Mouse (Mus musculus): Measurements from ENCODE around the gene Gipc3.

The Gipc3 gene

GRCm38 (mm10) chr10:81346453-81347067, 3.5 kb upstream of the Gipc3 start:
- DNase-seq (ENCODE audit: low spot score), result peak; percentile 91

GRCm38 (mm10) chr10:81345162-81345534, 2.1 kb upstream of the Gipc3 start:
- DNase-seq (ENCODE audit: low spot score), result no peak

GRCm38 (mm10) chr10:81344421-81345161, 1.5 kb upstream of the Gipc3 start:
- peak; percentile 90 for DNase-seq (ENCODE audit: low spot score)

- peak; percentile 92 for DNase-seq (ENCODE audit: low spot score)
These were observed 1.6 kb downstream of the Gipc3 start for GRCm38 (mm10) chr10:81341333-81341949.

GRCm38 (mm10) chr10:81340551-81341332, 2.3 kb downstream of the Gipc3 start:
- DNase-seq (ENCODE audit: low spot score), result peak; percentile 60

- no peak for DNase-seq (ENCODE audit: low spot score)
These were observed 6.5 kb downstream of the Gipc3 start for GRCm38 (mm10) chr10:81336558-81336957.

- no peak for DNase-seq (ENCODE audit: low spot score)
These were observed 7.4 kb downstream of the Gipc3 start for GRCm38 (mm10) chr10:81335393-81336340.

- DNase-seq (ENCODE audit: low spot score), result no peak
These were observed 8.7 kb downstream of the Gipc3 start for GRCm38 (mm10) chr10:81334324-81334723.

GRCm38 (mm10) chr10:81332277-81332676, 10.8 kb downstream of the Gipc3 start:
- DNase-seq (ENCODE audit: low spot score), result no peak

- DNase-seq (ENCODE audit: low spot score), result peak; percentile 71
These were observed 13.1 kb downstream of the Gipc3 start for GRCm38 (mm10) chr10:81330007-81330406.

- DNase-seq (ENCODE audit: low spot score), result peak; percentile 77
These were observed 13.7 kb downstream of the Gipc3 start for GRCm38 (mm10) chr10:81329194-81329975.

- DNase-seq (ENCODE audit: low spot score), result peak; percentile 81
These were observed 14.7 kb downstream of the Gipc3 start, which contains the start of gene Tbxa2r for GRCm38 (mm10) chr10:81328386-81328785. TSS of gene Tbxa2r (plus strand) at chr10:81328731.

- no peak for DNase-seq (ENCODE audit: low spot score)
These were observed 15.1 kb downstream of the Gipc3 start for GRCm38 (mm10) chr10:81327959-81328358.

GRCm38 (mm10) chr10:81326858-81327257, 16.2 kb downstream of the Gipc3 start:
- no peak for DNase-seq (ENCODE audit: low spot score)

- DNase-seq (ENCODE audit: low spot score), result no peak
These were observed 17.3 kb downstream of the Gipc3 start for GRCm38 (mm10) chr10:81325781-81326180.

GRCm38 (mm10) chr10:81325176-81325575, 17.9 kb downstream of the Gipc3 start:
- DNase-seq (ENCODE audit: low spot score), result no peak

GRCm38 (mm10) chr10:81323791-81324530, 19.1 kb downstream of the Gipc3 start:
- no peak for DNase-seq (ENCODE audit: low spot score)

GRCm38 (mm10) chr10:81323141-81323775, 19.8 kb downstream of the Gipc3 start:
- DNase-seq (ENCODE audit: low spot score), result no peak

GRCm38 (mm10) chr10:81322444-81322843, 20.6 kb downstream of the Gipc3 start:
- DNase-seq (ENCODE audit: low spot score), result peak; percentile 67

Data from testis, postnatal 10 days (tissue).